Mouse (Mus musculus) CD4-positive, CD25-positive, alpha-beta regulatory T cell, adult 4 months (primary cell): ENCODE data around the gene Pfpl. TPM values are rescaled to one million over a fixed set of nuclear protein-coding genes. Genes with fewer than 3 reads are reported as not detected.

ENCODE experiments used
- ATAC-seq: one replicate; pipeline ENCODE4 v1.8.0; 2017
- polyA plus RNA-seq, 2 experiments: library from polyadenylated mRNA; unstranded; fragments of 100-300 nt; shearing (Covaris generic); gene quantifications; one replicate each; pipeline ENCODE4 v1.2.1; 2017

Gene Pfpl
- polyA plus RNA-seq, 2 experiments from 2014 or later: not detected

GRCm38 (mm10) chr19:12464674-12465073 lies 37.0 kb downstream of the Pfpl start:
- ATAC-seq: no peak

DNA sequence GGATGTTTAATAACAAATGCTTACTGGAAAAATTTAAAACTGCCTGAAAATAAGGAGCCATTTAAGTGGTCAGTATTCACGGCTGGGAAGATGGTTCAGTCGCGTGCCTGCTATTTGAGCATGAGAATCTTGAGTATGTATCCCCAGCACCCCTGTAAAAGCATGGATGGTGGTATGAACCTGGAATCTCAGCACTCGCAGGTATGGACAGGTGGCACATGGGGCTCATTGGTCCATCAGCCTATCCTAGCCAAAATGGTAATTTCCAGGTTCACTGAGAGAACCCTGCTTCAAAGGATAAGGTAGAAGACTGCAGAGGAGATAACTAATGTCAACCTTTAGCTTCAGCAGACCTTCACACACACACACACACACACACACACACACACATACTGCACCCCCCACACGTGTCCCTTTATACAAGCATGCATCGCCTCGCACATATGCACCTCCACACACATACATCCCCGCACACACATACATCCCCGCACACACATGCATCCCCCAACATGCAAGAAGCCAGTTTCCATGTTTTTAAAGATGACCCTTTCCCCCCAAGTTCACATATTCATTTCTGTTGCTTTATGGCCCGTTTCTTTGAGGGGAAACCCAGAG lies 37.9 kb downstream of the Pfpl start:
- no peak for ATAC-seq

DNA sequence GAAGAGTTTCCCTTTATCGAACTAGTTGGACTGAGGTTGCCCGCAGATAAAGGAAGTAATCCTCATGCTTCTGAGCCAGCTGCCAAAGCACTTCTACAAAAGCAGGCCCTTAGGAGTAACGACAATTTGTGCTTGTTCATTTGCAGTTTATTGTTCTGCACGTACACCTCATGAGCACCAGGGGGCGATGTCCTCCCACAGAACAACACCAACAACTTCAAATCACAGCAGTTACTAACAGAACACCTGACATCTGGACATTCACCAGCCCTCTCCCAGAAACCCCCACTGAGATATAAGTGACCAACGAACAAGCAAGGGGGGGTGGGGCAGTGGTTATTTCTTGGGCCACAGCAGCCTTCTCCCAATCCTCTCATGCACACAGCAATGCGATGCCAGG lies 38.5 kb downstream of the Pfpl start:
- ATAC-seq: peak; percentile 74

- no peak for ATAC-seq
These were observed 39.7 kb downstream of the Pfpl start for GRCm38 (mm10) chr19:12467436-12467835.

DNA sequence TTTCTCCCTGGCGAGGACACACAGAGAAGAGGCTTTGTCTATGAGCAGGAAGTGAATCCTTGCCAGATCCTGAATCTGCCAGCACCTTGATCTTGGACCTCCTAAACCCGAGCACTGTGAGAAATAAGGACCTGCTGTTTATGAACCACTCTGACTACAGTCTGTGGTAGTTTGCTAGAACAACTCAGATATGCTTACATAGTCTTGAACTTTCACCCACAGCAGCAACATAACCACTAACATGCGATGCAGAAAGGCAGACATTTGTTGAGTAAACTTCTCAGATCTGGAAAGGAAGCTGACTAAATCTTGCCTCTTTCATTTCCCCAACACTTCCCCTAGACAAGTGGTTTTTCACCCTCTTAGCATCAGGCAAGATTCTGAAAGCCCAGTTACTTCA lies 44.2 kb downstream of the Pfpl start:
- ATAC-seq: peak; percentile 18

GRCm38 (mm10) chr19:12472381-12472976 lies 44.8 kb downstream of the Pfpl start:
- ATAC-seq: no peak

DNA sequence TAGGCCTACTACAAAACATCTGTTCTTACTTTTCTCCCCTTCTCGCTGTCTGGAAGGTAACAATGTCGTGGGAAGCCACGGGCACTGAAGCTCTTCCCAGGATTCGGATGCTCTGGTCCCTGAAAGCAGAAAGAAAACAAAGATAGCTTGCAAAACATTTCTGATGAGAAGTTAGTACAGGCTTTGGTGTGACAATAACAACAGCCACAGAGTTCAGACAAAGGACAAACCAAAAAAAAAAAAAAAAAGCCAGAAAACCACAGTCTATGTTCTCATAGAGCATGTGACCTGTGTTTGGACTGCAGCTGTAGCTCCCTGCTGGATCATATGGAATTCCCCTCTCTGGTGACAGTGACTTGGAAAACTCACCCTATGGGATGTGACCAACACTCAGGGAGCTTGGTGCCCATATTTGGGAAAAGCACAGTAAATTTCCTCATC lies 45.5 kb downstream of the Pfpl start:
- peak; percentile 51 for ATAC-seq

- no peak for ATAC-seq
These were observed 46.2 kb downstream of the Pfpl start for GRCm38 (mm10) chr19:12473951-12474350.

- peak; percentile 72 for ATAC-seq
These were observed 47.9 kb downstream of the Pfpl start for GRCm38 (mm10) chr19:12475380-12476250.

- peak; percentile 61 for ATAC-seq
These were observed 49.1 kb downstream of the Pfpl start for GRCm38 (mm10) chr19:12476721-12477270.

DNA sequence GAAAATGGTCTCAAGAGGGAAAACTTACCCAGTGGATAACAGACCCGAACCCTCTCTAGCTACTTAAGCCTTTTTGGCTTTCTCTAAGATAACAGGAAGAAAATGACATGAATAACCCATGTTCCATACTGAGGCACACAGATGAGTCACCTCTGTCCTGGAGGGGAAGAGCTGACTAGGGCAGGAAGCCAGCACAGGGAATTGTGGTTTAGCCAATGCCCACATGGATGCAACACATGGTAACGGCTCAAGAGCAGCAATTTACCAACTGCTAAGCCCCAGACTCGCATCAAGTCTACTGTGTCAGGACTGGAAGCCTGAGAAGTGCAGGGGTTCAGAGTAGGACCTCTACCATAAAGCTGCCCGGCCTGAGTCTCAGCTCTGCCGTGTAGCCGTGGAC lies 50.7 kb downstream of the Pfpl start:
- no peak for ATAC-seq

Other genes starting within 250 kb of the Pfpl start
- gene Olfr1431, start 227.3 kb upstream of the Pfpl start, polyA plus RNA-seq: not detected
- under 1 TPM in 1 of 2 experiments, not detected in 1; 0.20 TPM for gene Olfr1432, start 195.3 kb upstream of the Pfpl start, polyA plus RNA-seq
- gene Olfr262, start 186.2 kb upstream of the Pfpl start, polyA plus RNA-seq: not detected
- gene Olfr235, start 166.9 kb upstream of the Pfpl start, polyA plus RNA-seq: not detected
- not detected for gene Olfr1434, start 148.1 kb upstream of the Pfpl start, polyA plus RNA-seq
- gene Olfr1436, start 128.8 kb upstream of the Pfpl start, polyA plus RNA-seq: not detected
- not detected for gene Olfr1437, start 102.8 kb upstream of the Pfpl start, polyA plus RNA-seq
- gene Olfr1438-ps1, start 92.0 kb upstream of the Pfpl start, polyA plus RNA-seq: not detected
- gene Olfr1440, start 40.6 kb upstream of the Pfpl start, polyA plus RNA-seq: under 1 TPM in 1 of 2 experiments, not detected in 1; 0.09 TPM
- gene Olfr1441, start 10.5 kb upstream of the Pfpl start, polyA plus RNA-seq: not detected
- under 1 TPM; 0.15 to 0.44 TPM for gene Mpeg1, start 32.9 kb downstream of the Pfpl start, polyA plus RNA-seq
- 10 to 100 TPM in 1 of 2 experiments, 1 to 10 TPM in 1; 6.8 to 11.4 TPM for gene Dtx4, start 73.5 kb downstream of the Pfpl start, polyA plus RNA-seq
- gene Fam111a, start 117.8 kb downstream of the Pfpl start, polyA plus RNA-seq: 10 to 100 TPM; 43.5 to 49.8 TPM
- not detected for gene Gm4952, start 172.1 kb downstream of the Pfpl start, polyA plus RNA-seq
- gene Glyat, start 205.4 kb downstream of the Pfpl start, polyA plus RNA-seq: under 1 TPM in 1 of 2 experiments, not detected in 1; 0.19 TPM
- gene Olfr1442, start 242.5 kb downstream of the Pfpl start, polyA plus RNA-seq: not detected